Mouse (Mus musculus): ENCODE measurements at regions not wholly inside any gene's neighbourhood (a gene's known extent, or its start where the extent isn't known, plus 50 kb on each side); places are given as distances from the start of the nearest gene placed in this dataset.

DNA sequence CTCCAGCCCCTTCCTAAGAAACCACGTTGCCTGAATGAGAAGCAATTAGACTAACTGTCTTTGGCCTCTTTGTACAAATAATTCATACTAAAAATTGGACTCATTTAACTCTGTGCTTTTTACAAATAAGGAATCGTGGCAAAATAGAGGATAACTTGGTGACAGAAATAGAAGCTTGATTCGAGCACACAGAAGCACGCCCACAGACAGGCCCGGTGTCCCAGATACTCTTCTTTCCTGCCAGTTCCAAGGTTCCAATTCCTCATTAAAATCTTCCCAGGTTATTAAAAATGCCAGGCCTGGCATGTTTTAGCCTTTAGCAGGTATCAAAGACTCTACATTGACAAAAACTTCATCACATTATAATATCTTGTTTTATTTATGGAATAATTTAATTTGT is 96.2 kb upstream of the Rxylt1 start:
- DNase-seq: no peak

DNA sequence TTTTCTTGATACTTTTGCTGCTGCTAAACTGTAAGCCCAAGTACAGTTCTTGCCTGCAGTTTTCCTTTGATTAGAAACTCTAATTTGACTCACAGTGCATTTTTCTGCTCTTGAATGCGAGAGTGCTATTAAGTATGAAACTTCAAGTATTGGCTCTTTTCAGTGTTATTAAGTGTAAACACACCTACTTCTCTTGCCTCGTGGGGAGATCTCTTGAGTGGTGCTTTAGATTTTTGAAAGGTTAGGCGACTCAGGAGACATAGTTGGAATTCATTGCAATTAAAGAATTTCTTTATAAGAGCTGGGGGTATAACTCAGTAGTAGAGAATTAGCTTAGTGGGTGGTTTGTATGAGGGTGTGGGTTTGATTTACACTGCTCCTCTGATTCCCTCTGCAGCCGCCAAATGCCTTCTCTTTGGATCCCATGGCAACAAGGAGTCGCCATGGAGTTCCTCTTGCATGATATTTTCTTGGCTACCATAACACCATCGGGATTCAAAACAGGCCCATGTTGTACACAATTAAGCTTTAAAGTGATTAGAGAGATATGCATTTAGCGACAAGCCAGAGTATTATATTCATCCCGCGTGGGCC is 88.1 kb upstream of the Rxylt1 start:
- DNase-seq: no peak

DNA sequence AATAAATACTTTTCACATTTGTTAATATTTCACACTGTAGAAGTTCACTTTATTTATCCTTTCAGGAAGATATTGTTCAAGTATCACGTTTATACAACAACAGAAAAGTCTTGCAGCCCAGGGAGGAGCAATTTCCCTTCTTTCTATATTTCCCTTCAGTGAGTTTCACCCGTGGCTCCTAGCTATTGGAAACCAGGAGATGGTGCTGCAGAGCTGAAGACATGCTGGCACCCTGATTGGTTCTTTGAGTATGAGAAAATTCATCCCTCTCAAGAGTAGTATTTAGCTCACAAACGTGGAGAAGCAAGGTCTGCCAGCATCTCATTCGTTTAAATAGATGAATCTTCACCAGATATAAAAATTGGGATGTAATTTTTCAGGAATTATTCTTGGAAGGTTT is 85.9 kb upstream of the Rxylt1 start:
- peak in 1 of 2 experiments; percentile 16 for DNase-seq

DNA sequence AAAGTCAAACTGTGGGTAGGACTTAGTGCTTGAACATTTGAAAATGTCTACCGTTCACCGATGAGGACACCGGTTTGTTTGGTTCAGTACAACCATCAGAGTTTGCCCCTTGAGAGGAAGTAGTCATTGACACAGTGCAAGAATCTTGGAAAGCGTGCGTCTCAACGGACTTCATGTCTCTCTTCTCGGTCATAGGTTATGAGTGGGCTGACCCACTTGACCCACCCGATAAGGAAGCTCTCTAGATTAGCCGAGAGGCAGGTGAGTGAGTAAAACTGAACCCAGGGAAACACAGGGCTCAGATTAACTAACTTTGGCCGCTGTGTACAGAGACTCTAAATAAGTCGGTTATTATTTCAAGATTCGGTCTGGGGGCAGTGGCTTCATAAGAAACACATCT is 51.9 kb upstream of the Rxylt1 start:
- no peak for DNase-seq

DNA sequence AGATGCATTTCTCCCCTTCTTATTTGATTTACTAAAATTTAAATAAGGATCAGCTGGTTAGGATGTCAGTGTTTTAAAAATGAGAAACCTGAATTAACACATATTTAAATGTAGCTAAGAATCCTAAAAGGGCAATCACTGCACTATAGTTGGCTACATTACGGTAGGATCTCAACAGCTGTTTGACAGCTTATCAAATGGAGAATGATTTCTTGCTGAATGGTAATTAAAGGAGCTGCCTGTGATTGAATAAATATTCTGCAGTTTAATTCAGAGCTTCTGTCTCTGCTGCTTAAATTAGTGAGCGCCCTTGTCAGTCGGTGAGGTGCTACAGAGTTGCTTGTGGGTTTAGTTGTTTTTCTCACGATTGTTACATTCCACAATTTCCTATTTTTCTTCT is 51.4 kb upstream of the Rxylt1 start:
- DNase-seq: no peak

Measured in cerebellum, postnatal 25 days (tissue).